Mouse (Mus musculus) forebrain, embryonic 10.5 days (tissue): ENCODE data around the gene Rufy1. TPM values are rescaled to one million over a fixed set of nuclear protein-coding genes. Genes with fewer than 3 reads are reported as not detected.

Experiments used
- DNase-seq: peaks from one replicate; pipeline ENCODE4 v3.0.0-alpha.2; 2017; ENCODE audit warnings: low spot score; ENCODE audit errors: extremely low spot score
- H3K27ac ChIP-seq: fragments of 300-500 bp; sonication (generic); 2 replicates; pipeline ENCODE4 v1.5.1; 2016; ENCODE audit warnings: mild to moderate bottlenecking
- H3K27me3 ChIP-seq: fragments of 300-500 bp; sonication (generic); 2 replicates; pipeline ENCODE4 v1.6.1; 2016; ENCODE audit warnings: mild to moderate bottlenecking; ENCODE audit not compliant: poor library complexity, severe bottlenecking
- H3K36me3 ChIP-seq: fragments of 300-500 bp; sonication (generic); replicated peaks from 2 replicates; pipeline ENCODE4 v1.6.1; 2016; ENCODE audit warnings: mild to moderate bottlenecking, moderate library complexity
- H3K4me1 ChIP-seq: fragments of 300-500 bp; sonication (generic); 2 replicates; pipeline ENCODE4 v1.6.1; 2016
- H3K4me3 ChIP-seq: fragments of 300-500 bp; sonication (generic); 2 replicates; pipeline ENCODE4 v1.5.1; 2016; ENCODE audit warnings: mild to moderate bottlenecking, moderate library complexity
- H3K9me3 ChIP-seq: fragments of 300-500 bp; sonication (generic); 2 replicates; pipeline ENCODE4 v1.6.1; 2016; ENCODE audit warnings: mild to moderate bottlenecking, moderate library complexity
- WGBS: fragments of 180-500 bp; shearing (Covaris S2); methylation state at CpG from one replicate; pipeline ENCODE4 v1.1.7; 2016; 5-methylcytosine and 5-hydroxymethylcytosine counted together
- microRNA counts: library from miRNA; unstranded; fragments of <30 nt; microRNA quantifications from one replicate; lab custom pipeline; 2017
- microRNA-seq: library from miRNA; unstranded; fragments of <30 nt; microRNA quantifications from one replicate; pipeline ENCODE4, GENCODE M21; 2017
- polyA plus RNA-seq: library from polyadenylated mRNA; unstranded; fragments of >200 nt; fragmentation: Nextera tagmentation; extraction: Ambion mirVana; gene quantifications from 2 replicates; pipeline ENCODE4 v1.2.1, GENCODE M21; 2016

Gene Rufy1
- polyA plus RNA-seq, 1 experiment from 2014 or later, result 23.1 TPM

DNA sequence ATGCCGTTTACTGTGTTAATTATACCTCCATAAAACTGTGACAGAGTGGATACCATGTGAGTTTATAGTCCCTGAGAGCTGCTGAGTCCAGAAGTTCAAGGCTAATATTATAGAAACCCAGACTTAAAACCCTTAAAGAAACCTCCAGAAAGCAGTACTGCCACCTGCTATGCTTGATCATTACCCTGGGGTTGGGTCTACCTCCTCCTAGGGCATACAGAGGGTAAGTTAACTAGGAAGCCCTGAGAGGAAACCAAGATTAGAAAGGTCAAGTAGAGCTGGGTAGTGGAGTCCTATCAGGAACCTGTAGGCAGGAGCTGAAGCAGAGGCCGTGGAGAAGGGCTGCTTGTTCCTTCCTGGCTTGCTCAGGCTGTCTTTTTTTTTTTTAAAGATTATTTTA is 78.7 kb downstream of the Rufy1 start:
- 91% methylated on average over 2 of the region's 2 CpGs for WGBS
- Histone ChIP-seq H3K9me3 (no peaks in the 10 kb centered on the region), H3K4me3 (no peak overlapping the region), H3K27ac (no peak overlapping the region), H3K4me1 (no peaks in the 10 kb centered on the region), H3K27me3 (peaks cover under 1% of the 10 kb centered on the region; the same call in 1 of the 2 replicates), H3K36me3 (no peaks in the 10 kb centered on the region)
- DNase-seq, result no peak

DNA sequence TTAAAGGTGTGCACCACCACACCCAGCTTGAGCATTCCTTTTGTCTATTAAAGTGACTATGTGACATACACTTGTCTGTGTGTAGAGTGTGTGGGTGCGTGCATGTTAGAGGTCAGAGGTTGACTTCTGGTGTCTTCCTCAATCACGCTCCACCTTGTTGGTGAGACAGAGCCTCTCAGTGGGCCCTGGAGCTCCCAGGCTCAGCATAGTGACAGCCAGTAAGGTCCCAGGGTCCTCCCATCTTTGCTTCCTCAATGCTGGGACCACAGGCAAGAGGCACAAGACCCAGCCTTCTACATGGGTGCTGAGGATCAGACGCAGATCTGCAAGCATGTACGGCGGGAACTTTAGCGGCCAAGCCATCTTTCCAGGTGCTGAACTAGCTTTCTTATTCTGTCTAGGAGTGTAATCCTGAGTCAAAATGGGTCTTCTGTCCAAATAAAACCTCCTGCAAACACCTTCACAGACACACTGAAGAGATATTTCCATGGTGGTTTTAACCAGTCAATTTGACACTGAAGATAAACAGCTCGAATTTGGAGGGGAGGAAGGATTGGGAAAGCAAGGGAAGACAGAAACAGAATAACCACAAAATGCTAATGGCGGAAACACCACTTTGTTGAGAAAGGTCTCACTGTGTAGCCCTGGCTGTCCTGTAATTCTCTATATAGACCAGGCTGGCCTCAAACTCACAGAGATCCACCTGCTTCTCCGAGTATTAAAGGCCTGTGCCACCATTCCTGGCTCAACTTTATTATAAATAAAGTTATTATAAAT is 84.5 kb downstream of the Rufy1 start:
- Histone ChIP-seq H3K4me1 (no peaks in the 10 kb centered on the region), H3K4me3 (no peak overlapping the region), H3K27me3 (no peaks in the 10 kb centered on the region), H3K27ac (no peak overlapping the region), H3K9me3 (no peaks in the 10 kb centered on the region), H3K36me3 (no peaks in the 10 kb centered on the region)
- DNase-seq, result no peak
- 90% methylated on average over 9 of the region's 9 CpGs for WGBS

DNA sequence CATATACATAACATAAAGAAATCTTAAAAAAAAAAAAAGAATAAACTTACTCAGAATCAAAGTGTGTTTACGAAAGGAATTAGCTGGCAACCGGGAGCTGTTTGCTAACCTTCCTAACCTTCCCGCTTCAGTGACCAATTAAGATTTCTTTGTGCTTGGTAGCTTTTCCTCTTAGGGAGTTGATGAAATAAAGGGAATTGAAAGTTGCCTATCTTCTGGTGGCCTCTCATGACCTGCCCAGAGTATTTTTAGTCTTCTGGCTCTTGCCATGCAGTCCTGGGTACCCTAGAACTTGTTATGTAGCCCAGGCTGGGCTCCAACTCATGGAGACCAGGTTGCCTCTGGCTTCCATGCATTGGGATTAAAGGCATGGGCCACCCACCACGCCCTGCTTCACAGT is 85.4 kb downstream of the Rufy1 start:
- Histone ChIP-seq H3K4me1 (no peaks in the 10 kb centered on the region), H3K9me3 (no peaks in the 10 kb centered on the region), H3K36me3 (no peaks in the 10 kb centered on the region), H3K27me3 (no peaks in the 10 kb centered on the region), H3K4me3 (no peak overlapping the region), H3K27ac (no peak overlapping the region)
- WGBS, result 82% methylated on average over 4 of the region's 4 CpGs
- no peak for DNase-seq

MicroRNAs within 50 kb of the gene (microRNA counts, 519-probe panel; counts per million panel counts)
- microRNA mmu-miR-804 (lab: Ali Mortazavi, UCI), result 4,534 counts per million, percentile 80 among the panel's probes with 10 or more counts

Small RNA genes lying within 50 kb of the gene (microRNA-seq; reads per million reads assigned to microRNA genes)
- not detected for gene Mir804

Other genes starting within 250 kb of the Rufy1 start
- 117 and 122 TPM in 2 replicates for gene Sqstm1, start 220.3 kb downstream of the Rufy1 start, polyA plus RNA-seq
- 10.8 and 13.2 TPM in 2 replicates for gene Mgat4b, start 220.2 kb downstream of the Rufy1 start, polyA plus RNA-seq
- 0.79 and 1.1 TPM in 2 replicates for gene Ltc4s, start 192.5 kb downstream of the Rufy1 start, polyA plus RNA-seq
- gene Maml1, start 138.8 kb downstream of the Rufy1 start, polyA plus RNA-seq, result 5.4 and 5.8 TPM in 2 replicates
- 334 and 352 TPM in 2 replicates for gene Canx, start 105.5 kb downstream of the Rufy1 start, polyA plus RNA-seq
- 0.23 and 0.57 TPM in 2 replicates for gene Cby3, start 76.7 kb downstream of the Rufy1 start, polyA plus RNA-seq
- gene Hnrnph1, start 54.1 kb downstream of the Rufy1 start, polyA plus RNA-seq, result 634 and 666 TPM in 2 replicates
- 0.19 and 0.60 TPM in 2 replicates for gene Adamts2, start 171.0 kb upstream of the Rufy1 start, polyA plus RNA-seq